Mouse (Mus musculus) heart, adult 18-20 months (tissue): ENCODE results near the gene Farp2. TPM values are rescaled to one million over a fixed set of nuclear protein-coding genes. Genes with fewer than 3 reads are reported as not detected.
"Not testable (repeated sequence)": the region's sequence is repeated elsewhere in the genome, so short reads cannot be mapped to it uniquely, and the experiment has no call there.

Source experiments
- DNase-seq, 2 experiments: peaks; one replicate each; pipeline ENCODE4 v3.0.0; 2021 to 2022; ENCODE audit warnings: mixed read lengths in 1 of 2
- long read RNA-seq, 2 experiments: library from polyadenylated mRNA; stranded (forward); transcript quantifications; one replicate each; pipeline ENCODE4 v2.0.0; 2021
- total RNA-seq, 2 experiments: library from RNA; stranded (reverse); gene quantifications; 2 replicates each; pipeline ENCODE4 v1.2.3; 2021

Gene Farp2
- 10 to 100 TPM; 21.5 to 22.0 TPM for total RNA-seq
- long read RNA-seq, experiment 1, transcript Farp2-201 (27 exons, 3,937 nt), result major isoform, 11 of 18 reads
- long read RNA-seq, experiment 1, partial matches to known transcripts, result 3 of 18 reads
- long read RNA-seq, experiment 1, other reads (novel, unspliced or antisense), result 4 of 18 reads
- long read RNA-seq, experiment 2, transcript Farp2-201 (27 exons, 3,937 nt), result major isoform, 6 of 7 reads
- long read RNA-seq, experiment 2, partial matches to known transcripts, result 0 of 7 reads
- long read RNA-seq, experiment 2, other reads (novel, unspliced or antisense), result 1 of 7 reads

GRCm38 (mm10) chr1:93511585-93512350 lies at the start of gene Farp2:
Gene Farp2, plus strand, starts transcription at chr1:93512079.
- DNase-seq, result peak; percentile 95 to 98

GRCm38 (mm10) chr1:93465066-93465465 lies 46.8 kb upstream of the Farp2 start:
- no peak for DNase-seq

GRCm38 (mm10) chr1:93465746-93466145 lies 46.1 kb upstream of the Farp2 start:
- DNase-seq, result no peak

GRCm38 (mm10) chr1:93468626-93469025 lies 43.3 kb upstream of the Farp2 start:
- no peak for DNase-seq

- DNase-seq, result no peak
These were observed 36.2 kb upstream of the Farp2 start for GRCm38 (mm10) chr1:93475694-93476093.

- peak; percentile 97 to 99 for DNase-seq
These were observed 33.9 kb upstream of the Farp2 start for GRCm38 (mm10) chr1:93477758-93478585.

GRCm38 (mm10) chr1:93478586-93479475 lies 33.0 kb upstream of the Farp2 start, which contains the start of gene Hdlbp:
Gene Hdlbp, minus strand, starts transcription at chr1:93478815.
- DNase-seq, result peak; percentile 99

GRCm38 (mm10) chr1:93479476-93480083 lies 32.3 kb upstream of the Farp2 start:
- no peak for DNase-seq

GRCm38 (mm10) chr1:93486302-93486701 lies 25.6 kb upstream of the Farp2 start:
- not testable (repeated sequence) for DNase-seq

GRCm38 (mm10) chr1:93495312-93495711 lies 16.6 kb upstream of the Farp2 start:
- DNase-seq, result no peak

GRCm38 (mm10) chr1:93506944-93507676 lies 4.8 kb upstream of the Farp2 start:
- DNase-seq, result peak; percentile 11 to 49

- peak in 1 of 2 experiments; percentile 26 for DNase-seq
These were observed 3.3 kb upstream of the Farp2 start for GRCm38 (mm10) chr1:93508576-93508975.

- no peak for DNase-seq
These were observed 442 bp downstream of the Farp2 start for GRCm38 (mm10) chr1:93512351-93512690.

- no peak for DNase-seq
These were observed 1.3 kb downstream of the Farp2 start for GRCm38 (mm10) chr1:93513221-93513620.

- no peak for DNase-seq
These were observed 9.6 kb downstream of the Farp2 start for GRCm38 (mm10) chr1:93521491-93521890.

- no peak for DNase-seq
These were observed 10.4 kb downstream of the Farp2 start for GRCm38 (mm10) chr1:93522325-93522724.

- DNase-seq, result no peak
These were observed 17.9 kb downstream of the Farp2 start for GRCm38 (mm10) chr1:93529801-93530200.

- DNase-seq, result no peak
These were observed 25.3 kb downstream of the Farp2 start for GRCm38 (mm10) chr1:93537227-93537626.

- DNase-seq, result no peak
These were observed 31.3 kb downstream of the Farp2 start for GRCm38 (mm10) chr1:93543196-93543595.

- no peak for DNase-seq
These were observed 35.4 kb downstream of the Farp2 start for GRCm38 (mm10) chr1:93547286-93547685.
